Mouse (Mus musculus) forebrain, embryonic 13.5 days (tissue): ENCODE data around the gene Olfr715. TPM values are rescaled to one million over a fixed set of nuclear protein-coding genes. Genes with fewer than 3 reads are reported as not detected.
"Not testable (repeated sequence)": the region's sequence is repeated elsewhere in the genome, so short reads cannot be mapped to it uniquely, and the experiment has no call there.

Experiments used
- ATAC-seq: fragments of 200-750 bp; cut with Nextera tagmentation; 2 replicates; pipeline ENCODE4 v1.8.0; 2017
- H3K27ac ChIP-seq: fragments of 300-500 bp; sonication (generic); 2 replicates; pipeline ENCODE4 v1.5.1; 2015; ENCODE audit warnings: inconsistent platforms, mild to moderate bottlenecking, moderate library complexity
- H3K27me3 ChIP-seq: fragments of 300-500 bp; sonication (generic); 2 replicates; pipeline ENCODE4 v1.6.1; 2015; ENCODE audit warnings: mild to moderate bottlenecking, inconsistent platforms
- H3K36me3 ChIP-seq: fragments of 300-500 bp; sonication (generic); 2 replicates; pipeline ENCODE4 v1.6.1; 2015; ENCODE audit warnings: mild to moderate bottlenecking, inconsistent platforms; ENCODE audit not compliant: poor library complexity, severe bottlenecking
- H3K4me1 ChIP-seq: fragments of 300-500 bp; sonication (generic); 2 replicates; pipeline ENCODE4 v1.6.1; 2015; ENCODE audit warnings: inconsistent platforms
- H3K4me2 ChIP-seq: fragments of 300-500 bp; sonication (generic); 2 replicates; pipeline ENCODE4 v1.6.1; 2015; ENCODE audit warnings: inconsistent platforms, mild to moderate bottlenecking, moderate library complexity
- H3K4me3 ChIP-seq: fragments of 300-500 bp; sonication (generic); 2 replicates; pipeline ENCODE4 v1.5.1; 2015; ENCODE audit warnings: mild to moderate bottlenecking, inconsistent platforms
- H3K9ac ChIP-seq: fragments of 300-500 bp; sonication (generic); 2 replicates; pipeline ENCODE4 v1.6.1; 2015; ENCODE audit warnings: mild to moderate bottlenecking, inconsistent platforms
- H3K9me3 ChIP-seq: fragments of 300-500 bp; sonication (generic); replicated peaks from 2 replicates; pipeline ENCODE4 v1.6.1; 2016; ENCODE audit warnings: inconsistent platforms
- WGBS: fragments of 180-500 bp; shearing (Covaris S2); methylation state at CpG from one replicate; pipeline ENCODE4 v1.1.7; 2015; 5-methylcytosine and 5-hydroxymethylcytosine counted together
- polyA plus RNA-seq: library from polyadenylated mRNA; unstranded; fragments of >200 nt; fragmentation: Nextera tagmentation; extraction: Ambion mirVana; gene quantifications from 2 replicates; pipeline ENCODE4 v1.2.1, GENCODE M21; 2015

Gene Olfr715
- not detected in 2 replicates for polyA plus RNA-seq

- 83% methylated on average over 3 of the region's 3 CpGs for WGBS
- not testable (repeated sequence) for H3K27me3 ChIP-seq
Observed at GRCm38 (mm10) chr7:107130983-107131382, at the start of gene Olfr715. Gene Olfr715 (minus strand): TSS chr7:107131083.

GRCm38 (mm10) chr7:107180406-107180805 is 49.5 kb upstream of the Olfr715 start:
- ATAC-seq = no peak
- H3K4me3 ChIP-seq = no peak overlapping the region
- no peak overlapping the region for H3K27ac ChIP-seq
- no peaks in the 10 kb centered on the region for H3K9me3 ChIP-seq
- H3K9ac ChIP-seq = no peak overlapping the region
- no peak overlapping the region for H3K4me2 ChIP-seq
- H3K4me1 ChIP-seq = no peaks in the 10 kb centered on the region
- no peaks in the 10 kb centered on the region for H3K36me3 ChIP-seq
- H3K27me3 ChIP-seq = no peaks in the 10 kb centered on the region
- WGBS = 41% methylated on average over 2 of the region's 2 CpGs

More at GRCm38 (mm10) chr7:107130983-107131382, at the start of gene Olfr715:
- H3K27ac ChIP-seq, H3K4me1 ChIP-seq, H3K9ac ChIP-seq, H3K4me3 ChIP-seq, H3K9me3 ChIP-seq, H3K4me2 ChIP-seq, ATAC-seq, H3K36me3 ChIP-seq: not testable (repeated sequence)

- Histone ChIP-seq H3K4me1 (no peaks in the 10 kb centered on the region), H3K27me3 (no peaks in the 10 kb centered on the region), H3K4me2 (no peak within 1 kb of the TSS), H3K36me3 (no peaks in the 10 kb centered on the region), H3K9ac (no peak within 1 kb of the TSS), H3K4me3 (no peak within 1 kb of the TSS), H3K27ac (no peak within 1 kb of the TSS), H3K9me3 (no peaks in the 10 kb centered on the region)
- WGBS = 87% methylated on average over 10 of the region's 10 CpGs
- no peak for ATAC-seq
Observed at GRCm38 (mm10) chr7:107166690-107167089, 35.8 kb upstream of the Olfr715 start, which contains the start of gene Nlrp14. Gene Nlrp14 (plus strand): TSS chr7:107166990.

GRCm38 (mm10) chr7:107138027-107138426 is 7.1 kb upstream of the Olfr715 start, which contains the start of gene Olfr716:
Gene Olfr716 (plus strand): TSS chr7:107138327.
- H3K27ac ChIP-seq, ATAC-seq: not testable (repeated sequence)

GRCm38 (mm10) chr7:107110269-107110668 is 20.6 kb downstream of the Olfr715 start, which contains the start of gene Olfr715b:
Gene Olfr715b (minus strand): TSS chr7:107110369.
- not testable (repeated sequence) for ATAC-seq, H3K9ac ChIP-seq, H3K36me3 ChIP-seq, H3K4me1 ChIP-seq, H3K27me3 ChIP-seq, H3K27ac ChIP-seq, H3K4me3 ChIP-seq, H3K9me3 ChIP-seq, H3K4me2 ChIP-seq
- 85% methylated on average over 2 of the region's 2 CpGs for WGBS

More at GRCm38 (mm10) chr7:107138027-107138426, 7.1 kb upstream of the Olfr715 start, which contains the start of gene Olfr716:
- not testable (repeated sequence) for H3K36me3 ChIP-seq, H3K9me3 ChIP-seq, H3K4me1 ChIP-seq, H3K9ac ChIP-seq, H3K27me3 ChIP-seq, H3K4me2 ChIP-seq, H3K4me3 ChIP-seq
- WGBS = 80% methylated on average over 2 of the region's 2 CpGs

GRCm38 (mm10) chr7:107092920-107093319 is 38.0 kb downstream of the Olfr715 start, which contains the start of gene Olfr17:
Gene Olfr17 (plus strand): TSS chr7:107093220.
- Histone ChIP-seq H3K36me3 (no peaks in the 10 kb centered on the region), H3K27ac (no peak within 1 kb of the TSS), H3K27me3 (no peaks in the 10 kb centered on the region), H3K9ac (no peak within 1 kb of the TSS), H3K4me1 (no peaks in the 10 kb centered on the region), H3K4me2 (no peak within 1 kb of the TSS), H3K4me3 (no peak within 1 kb of the TSS), H3K9me3 (no peaks in the 10 kb centered on the region)
- ATAC-seq = no peak
- 59% methylated on average over 1 of the region's 1 CpGs for WGBS

Other genes with a start within 250 kb of the Olfr715 start
- gene Olfr706, start 242.9 kb downstream of the Olfr715 start, polyA plus RNA-seq = not detected in 2 replicates
- gene Olfr707, start 229.8 kb downstream of the Olfr715 start, polyA plus RNA-seq = not detected in 2 replicates
- not detected in 2 replicates for gene Olfr1532-ps1, start 223.1 kb downstream of the Olfr715 start, polyA plus RNA-seq
- gene Olfr709-ps1, start 198.9 kb downstream of the Olfr715 start, polyA plus RNA-seq = not detected in 2 replicates
- gene Olfr710, start 182.8 kb downstream of the Olfr715 start, polyA plus RNA-seq = not detected in 2 replicates
- gene Olfr6, start 167.1 kb downstream of the Olfr715 start, polyA plus RNA-seq = not detected in 2 replicates
- not detected in 2 replicates for gene Olfr711, start 155.6 kb downstream of the Olfr715 start, polyA plus RNA-seq
- gene Olfr2, start 125.0 kb downstream of the Olfr715 start, polyA plus RNA-seq = not detected in 2 replicates
- gene Olfr713, start 99.9 kb downstream of the Olfr715 start, polyA plus RNA-seq = not detected in 2 replicates
- not detected in 2 replicates for gene Olfr714, start 60.1 kb downstream of the Olfr715 start, polyA plus RNA-seq
- not detected in 2 replicates for gene Olfr17, start 37.9 kb downstream of the Olfr715 start, polyA plus RNA-seq
- gene Olfr715b, start 20.7 kb downstream of the Olfr715 start, polyA plus RNA-seq = not detected in 2 replicates
- gene Olfr716, start 7.2 kb upstream of the Olfr715 start, polyA plus RNA-seq = not detected in 2 replicates
- not detected in 2 replicates for gene Nlrp14, start 35.9 kb upstream of the Olfr715 start, polyA plus RNA-seq
- not detected in 2 replicates for gene Rbmxl2, start 78.4 kb upstream of the Olfr715 start, polyA plus RNA-seq
- gene Syt9, start 239.6 kb upstream of the Olfr715 start, polyA plus RNA-seq = 4.6 and 5.2 TPM in 2 replicates